Mouse (Mus musculus) heart, embryonic 14.5 days (tissue): ENCODE measurements around the gene Fancd2os. TPM values are rescaled to one million over a fixed set of nuclear protein-coding genes. Genes with fewer than 3 reads are reported as not detected.

Experiments used
- ATAC-seq: fragments of 200-750 bp; cut with Nextera tagmentation; 2 replicates; pipeline ENCODE4 v1.8.0; 2017; ENCODE audit warnings: low read depth, moderate TSS enrichment; ENCODE audit not compliant: insufficient number of reproducible peaks, insufficient read depth, low FRiP score
- H3K27ac ChIP-seq, 2 experiments: fragments of 200-500 bp in 1 of 2; fragments of 300-500 bp in 1 of 2; sonication (generic) in 1 of 2; replicated peaks in 1 of 2; 2 replicates each; pipeline ENCODE4 v1.5.1; 2012 to 2014; ENCODE audit warnings: low read depth in 2 of 2, low read length in 2 of 2, control low read depth in 1 of 2, mild to moderate bottlenecking in 1 of 2, mixed read lengths in 1 of 2; ENCODE audit not compliant: control insufficient read depth in 1 of 2, insufficient read depth in 1 of 2
- H3K27me3 ChIP-seq: fragments of 300-500 bp; sonication (generic); 2 replicates; pipeline ENCODE4 v1.6.1; 2014; ENCODE audit warnings: mild to moderate bottlenecking, low read length, control low read depth; ENCODE audit not compliant: control insufficient read depth, insufficient read depth
- H3K36me3 ChIP-seq: fragments of 300-500 bp; sonication (generic); 2 replicates; pipeline ENCODE4 v1.6.1; 2014; ENCODE audit warnings: mild to moderate bottlenecking, control low read depth, low read length, mixed read lengths; ENCODE audit not compliant: control insufficient read depth, insufficient read depth
- H3K4me1 ChIP-seq, 2 experiments: fragments of 200-500 bp in 1 of 2; fragments of 300-500 bp in 1 of 2; sonication (generic) in 1 of 2; 2 replicates each; pipeline ENCODE4 v1.6.1; 2012 to 2014; ENCODE audit warnings: low read length in 2 of 2, control low read depth in 1 of 2, mixed read lengths in 1 of 2; ENCODE audit not compliant: control insufficient read depth in 2 of 2, insufficient read depth in 2 of 2
- H3K4me2 ChIP-seq: fragments of 300-500 bp; sonication (generic); 2 replicates; pipeline ENCODE4 v1.6.1; 2014; ENCODE audit warnings: mild to moderate bottlenecking, low read length
- H3K4me3 ChIP-seq, 2 experiments: fragments of 200-500 bp in 1 of 2; fragments of 300-500 bp in 1 of 2; sonication (generic) in 1 of 2; 2 replicates each; pipeline ENCODE4 v1.5.1; 2012 to 2014; ENCODE audit warnings: low read length in 2 of 2, mild to moderate bottlenecking in 2 of 2, control low read depth in 1 of 2, low read depth in 1 of 2, moderate library complexity in 1 of 2; ENCODE audit not compliant: control insufficient read depth in 1 of 2, insufficient read depth in 1 of 2
- H3K9ac ChIP-seq: fragments of 300-500 bp; sonication (generic); 2 replicates; pipeline ENCODE4 v1.6.1; 2014; ENCODE audit warnings: mild to moderate bottlenecking, low read length
- H3K9me3 ChIP-seq: fragments of 300-500 bp; sonication (generic); 2 replicates; pipeline ENCODE4 v1.6.1; 2016; ENCODE audit warnings: low read length, control low read depth; ENCODE audit not compliant: control insufficient read depth
- WGBS: fragments of 180-500 bp; shearing (Covaris S2); extraction: QIAGEN DNeasy Blood & Tissue Kit; methylation state at CpG from one replicate; pipeline ENCODE4 v1.1.7; 2014; 5-methylcytosine and 5-hydroxymethylcytosine counted together
- polyA plus RNA-seq: library from polyadenylated mRNA; unstranded; fragments of >200 nt; fragmentation: Nextera tagmentation; extraction: Ambion mirVana; gene quantifications from 2 replicates; pipeline ENCODE4 v1.2.1, GENCODE M21; 2014

Gene Fancd2os
- polyA plus RNA-seq, 1 experiment from 2014 or later, result 0.31 TPM

DNA sequence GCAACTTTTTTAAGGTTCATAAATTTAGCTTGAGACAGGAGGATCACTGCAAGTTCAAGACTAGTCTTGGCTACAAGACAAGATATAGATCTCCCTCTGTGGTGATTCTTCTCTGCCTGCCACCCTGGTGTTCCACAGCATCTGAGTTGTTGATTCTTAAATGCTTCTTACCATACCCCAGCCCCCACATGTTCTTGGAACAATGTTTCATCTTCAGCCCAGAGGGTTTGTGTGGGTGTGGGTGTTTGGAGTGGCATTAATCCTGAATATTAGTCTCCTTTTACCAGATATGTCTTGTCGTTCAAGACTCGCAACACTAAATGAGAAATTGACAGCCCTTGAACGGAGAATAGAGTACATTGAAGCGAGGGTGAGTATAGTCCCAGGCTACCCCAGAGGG lies 15.0 kb upstream of the Fancd2os start:
- H3K9me3 ChIP-seq, result no peaks in the 10 kb centered on the region
- 90% methylated on average over 4 of the region's 4 CpGs for WGBS
- no peak for ATAC-seq
- H3K27ac ChIP-seq, result no peak overlapping the region
- no peak overlapping the region for H3K4me3 ChIP-seq
- peaks cover 5 to 20% of the 10 kb centered on the region in 2 experiments for H3K4me1 ChIP-seq
- H3K4me2 ChIP-seq, result no peak overlapping the region
- H3K36me3 ChIP-seq, result peaks cover 48% of the 10 kb centered on the region
- no peaks in the 10 kb centered on the region for H3K27me3 ChIP-seq
- H3K9ac ChIP-seq, result no peak overlapping the region

DNA sequence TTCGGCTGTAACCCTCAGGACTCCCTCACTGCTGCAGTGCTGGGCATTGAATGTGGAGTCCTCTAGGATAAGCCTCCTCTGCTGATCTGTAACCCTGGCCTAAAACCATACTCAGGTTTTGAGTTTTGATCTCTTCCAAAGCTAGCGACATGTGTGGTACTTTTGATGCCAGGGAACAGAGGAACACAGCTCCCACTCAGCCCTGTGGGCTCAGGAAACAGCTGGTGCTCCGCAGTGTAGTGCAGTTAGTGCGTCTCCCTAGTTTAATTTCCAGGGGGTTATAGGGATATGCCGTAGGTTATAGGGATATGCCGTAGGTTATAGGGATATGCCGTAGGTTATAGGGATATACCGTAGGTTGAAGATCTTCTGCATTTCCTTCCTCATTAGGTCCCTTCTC lies 14.5 kb upstream of the Fancd2os start:
- Histone ChIP-seq H3K27ac (no peak overlapping the region), H3K9me3 (no peaks in the 10 kb centered on the region), H3K4me1 (peaks cover 5 to 20% of the 10 kb centered on the region in 2 experiments), H3K36me3 (peaks cover 52% of the 10 kb centered on the region), H3K4me2 (no peak overlapping the region), H3K9ac (no peak overlapping the region), H3K27me3 (no peaks in the 10 kb centered on the region), H3K4me3 (no peak overlapping the region)
- 95% methylated on average over 8 of the region's 8 CpGs for WGBS
- ATAC-seq, result no peak

DNA sequence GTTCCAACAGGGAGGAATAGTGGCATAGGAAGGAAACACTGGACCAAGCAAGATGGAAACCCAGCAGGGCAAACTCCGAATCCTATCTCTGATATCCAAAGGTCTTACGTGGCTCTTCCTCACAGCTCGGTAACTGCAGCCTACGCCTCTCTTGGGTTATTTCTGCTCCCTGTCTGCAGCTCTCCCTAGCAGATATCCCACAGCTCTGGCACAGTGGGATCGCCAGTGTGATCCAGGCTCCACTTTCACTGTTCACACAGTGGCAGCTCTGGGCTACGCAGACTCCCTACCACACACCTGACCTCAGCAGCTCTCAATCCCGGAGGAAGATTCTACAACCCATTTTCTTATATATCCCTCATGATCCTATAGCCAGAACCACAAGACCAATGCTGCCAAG lies 13.6 kb upstream of the Fancd2os start:
- peaks cover 5 to 20% of the 10 kb centered on the region in 2 experiments for H3K4me1 ChIP-seq
- H3K27me3 ChIP-seq, result no peaks in the 10 kb centered on the region
- no peak overlapping the region for H3K9ac ChIP-seq
- no peak overlapping the region for H3K27ac ChIP-seq
- WGBS, result 89% methylated on average over 7 of the region's 7 CpGs
- no peak overlapping the region for H3K4me3 ChIP-seq
- no peak for ATAC-seq
- H3K9me3 ChIP-seq, result no peaks in the 10 kb centered on the region
- H3K4me2 ChIP-seq, result no peak overlapping the region
- peaks cover 52% of the 10 kb centered on the region for H3K36me3 ChIP-seq

DNA sequence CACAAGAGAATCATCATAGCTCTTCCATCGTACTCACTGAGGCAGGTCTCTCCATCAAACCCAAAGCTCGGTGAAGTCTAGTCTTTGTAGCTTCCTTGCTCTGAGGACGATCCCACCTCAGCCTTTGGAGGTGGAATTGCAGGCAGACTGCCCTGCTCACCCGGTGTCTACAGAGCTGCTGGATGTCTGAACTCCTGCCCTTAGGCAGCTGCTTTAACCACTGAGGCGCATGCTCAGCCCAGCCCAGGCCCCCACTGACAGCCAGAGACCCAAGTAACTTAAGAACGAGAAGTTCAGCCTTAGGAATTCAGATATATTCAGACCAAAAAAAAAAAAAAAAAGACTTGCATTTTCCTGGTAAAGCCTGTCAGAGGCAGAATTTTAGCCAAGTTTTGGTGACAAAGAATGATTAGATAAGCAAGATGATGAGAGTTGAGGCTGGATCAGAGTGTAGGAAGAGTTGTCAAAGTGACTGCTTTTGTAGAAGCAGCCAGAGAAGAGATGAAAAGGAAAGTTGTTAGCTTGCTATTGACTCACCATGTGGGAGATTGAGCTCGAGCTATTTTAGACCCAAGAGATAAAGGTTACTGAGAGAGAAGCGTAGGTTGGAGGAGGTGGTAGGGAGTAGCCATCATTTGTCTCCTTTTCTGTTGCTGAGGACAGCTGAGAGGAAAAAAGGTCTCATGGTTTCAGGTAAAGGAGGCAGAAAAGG lies 11.9 kb upstream of the Fancd2os start:
- 18% methylated on average over 8 of the region's 8 CpGs for WGBS

DNA sequence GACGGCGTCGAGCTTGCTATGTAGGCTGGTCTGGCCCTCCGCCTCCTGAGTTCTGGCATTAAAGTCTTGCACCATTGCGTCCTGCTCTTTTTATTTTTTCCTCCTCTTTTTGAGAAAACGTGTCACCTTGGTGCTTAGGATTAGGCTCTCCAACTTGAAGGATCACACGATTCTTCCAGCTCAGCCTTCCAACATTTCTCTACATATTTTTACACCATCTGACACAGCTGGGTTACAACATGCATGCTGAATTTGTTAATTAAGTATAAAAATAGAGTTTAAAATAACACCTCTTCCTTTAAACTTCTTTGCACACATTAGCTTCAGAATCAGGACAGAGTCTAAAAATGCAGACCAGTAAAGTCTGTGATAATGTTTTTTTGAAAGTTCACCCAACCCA lies 8.8 kb upstream of the Fancd2os start:
- Histone ChIP-seq H3K4me1 (peaks cover 5 to 33% of the 10 kb centered on the region in 2 experiments), H3K27me3 (no peaks in the 10 kb centered on the region), H3K9ac (no peak overlapping the region), H3K36me3 (peaks cover 26% of the 10 kb centered on the region), H3K9me3 (no peaks in the 10 kb centered on the region), H3K27ac (no peak overlapping the region), H3K4me3 (no peak overlapping the region), H3K4me2 (no peak overlapping the region)
- ATAC-seq, result no peak
- WGBS, result 90% methylated on average over 7 of the region's 7 CpGs

More for the DNA sequence above, 11.9 kb upstream of the Fancd2os start:
- peak; percentile 62 for ATAC-seq
- Histone ChIP-seq H3K4me3 (peak overlapping the region in 1 of 2 experiments; percentile 6; a peak in 1 of 4 replicates), H3K9ac (peak overlapping the region; percentile 51; the same call in 1 of the 2 replicates), H3K4me2 (peak overlapping the region; percentile 59), H3K9me3 (no peaks in the 10 kb centered on the region), H3K4me1 (peaks cover 5 to 20% of the 10 kb centered on the region in 2 experiments), H3K27ac (peak overlapping the region; percentile 63 to 85), H3K36me3 (peaks cover 52% of the 10 kb centered on the region), H3K27me3 (no peaks in the 10 kb centered on the region)

DNA sequence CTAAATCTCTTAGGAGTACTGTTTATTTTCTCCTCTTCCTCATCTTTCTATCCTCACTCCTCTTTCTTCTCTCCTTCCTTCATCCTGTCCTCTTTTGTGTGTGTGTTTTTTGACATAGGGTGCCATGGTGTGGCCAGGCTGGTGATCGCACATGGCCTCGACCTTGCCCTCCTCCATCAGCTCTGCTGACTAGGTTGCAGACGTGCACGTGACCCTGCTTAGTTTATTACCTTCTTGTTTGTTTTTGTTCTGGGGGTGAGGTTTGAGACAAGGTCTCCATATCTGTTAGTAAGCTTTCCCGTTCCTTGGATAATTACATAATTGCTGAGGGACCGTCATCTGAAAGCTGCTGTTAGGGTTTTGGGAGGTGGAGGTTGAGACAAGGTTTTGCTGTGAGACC lies 8.4 kb upstream of the Fancd2os start:
- H3K4me3 ChIP-seq, result no peak overlapping the region
- no peaks in the 10 kb centered on the region for H3K27me3 ChIP-seq
- no peak overlapping the region for H3K4me2 ChIP-seq
- no peaks in the 10 kb centered on the region for H3K9me3 ChIP-seq
- peaks cover 22% of the 10 kb centered on the region for H3K36me3 ChIP-seq
- H3K4me1 ChIP-seq, result peaks cover 5 to 33% of the 10 kb centered on the region in 2 experiments
- WGBS, result 86% methylated on average over 6 of the region's 6 CpGs
- H3K27ac ChIP-seq, result no peak overlapping the region
- no peak overlapping the region for H3K9ac ChIP-seq
- ATAC-seq, result no peak

DNA sequence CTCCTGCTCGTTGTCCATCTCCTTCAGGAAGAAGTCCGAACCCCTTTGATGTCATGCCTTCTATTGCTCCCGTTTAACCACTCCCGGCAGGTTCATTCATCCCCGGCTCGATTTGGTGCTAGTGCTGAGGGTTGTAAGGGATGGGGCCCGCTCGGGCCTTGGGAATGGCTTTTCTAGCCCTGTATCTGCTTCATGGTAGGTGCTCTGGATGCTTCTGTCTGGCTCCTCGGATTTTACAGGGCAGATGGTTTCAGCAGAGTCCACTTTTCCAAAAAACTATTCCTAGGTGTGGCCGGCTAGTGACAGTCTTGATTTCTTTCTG lies 4.7 kb upstream of the Fancd2os start:
- H3K4me3 ChIP-seq, result peak overlapping the region; percentile 77 to 97
- no peak for ATAC-seq
- H3K4me1 ChIP-seq, result peaks cover 0 to 13% of the 10 kb centered on the region in 2 experiments; a peak in 3 of 4 replicates
- H3K36me3 ChIP-seq, result peaks cover 14% of the 10 kb centered on the region
- H3K27me3 ChIP-seq, result no peaks in the 10 kb centered on the region
- no peaks in the 10 kb centered on the region for H3K9me3 ChIP-seq
- 5% methylated on average over 10 of the region's 10 CpGs for WGBS
- H3K27ac ChIP-seq, result peak overlapping the region; percentile 58 to 84; a peak in 3 of 4 replicates
- H3K9ac ChIP-seq, result peak overlapping the region; percentile 93
- H3K4me2 ChIP-seq, result peak overlapping the region; percentile 90
